In genomic region chr1:34635711-34636110, GRCm38 (mm10) we compare ENCODE assay signal across 14 mouse cellular contexts. TPM values are rescaled to one million over a fixed set of nuclear protein-coding genes. Genes with fewer than 3 reads are reported as not detected.
"Had no signal": no experiment of that assay in that cellular context is flagged by ENCODE, and none has a peak within 500 bp of the region (broad histone marks: within the 10 kb centered on the region; RNA-seq: fewer than 3 reads in every experiment).

No protein-coding gene starts in this region.

- H3K27me3 ChIP-seq: limb, embryonic 12.5 days; liver, embryonic 13.5 days; lung, embryonic 15.5 days; midbrain, embryonic 12.5 days had no signal

- H3K36me3 ChIP-seq: limb, embryonic 12.5 days; liver, embryonic 13.5 days; lung, embryonic 15.5 days; midbrain, embryonic 12.5 days had no signal

- H3K9me3 ChIP-seq: limb, embryonic 12.5 days; liver, embryonic 13.5 days; lung, embryonic 15.5 days; midbrain, embryonic 12.5 days had no signal

- H3K4me1 ChIP-seq: liver, embryonic 13.5 days; lung, embryonic 15.5 days; midbrain, embryonic 12.5 days had no signal

- H3K4me2 ChIP-seq: limb, embryonic 12.5 days; liver, embryonic 13.5 days; lung, embryonic 15.5 days; midbrain, embryonic 12.5 days had no signal

- H3K27ac ChIP-seq: left cerebral cortex, adult 2 months; limb, embryonic 12.5 days; liver, embryonic 13.5 days; lung, embryonic 15.5 days; midbrain, embryonic 12.5 days had no signal

- H3K9ac ChIP-seq: limb, embryonic 12.5 days; liver, embryonic 13.5 days; liver, postnatal 0 days; lung, embryonic 15.5 days; midbrain, embryonic 12.5 days had no signal

- DNase-seq: kidney, postnatal 25 days; liver; liver, embryonic 13.5 days; liver, postnatal 0 days; lung, postnatal 14 days; right cerebral cortex, postnatal 14 days; thymus, postnatal 4 days had no signal

- ATAC-seq: liver, postnatal 0 days; midbrain, embryonic 16.5 days had no signal

- H3K4me3 ChIP-seq: left cerebral cortex, adult 2 months; limb, embryonic 12.5 days; liver, embryonic 13.5 days; lung, embryonic 15.5 days; midbrain, embryonic 12.5 days had no signal

RNA-seq across cellular contexts. Expression of gene Amer3, which starts 56.3 kb away (rescaled TPM):
- total RNA-seq: megakaryocyte-erythroid progenitor cell, adult 5-6 weeks had no signal
- polyA plus RNA-seq: liver, embryonic 13.5 days; liver, postnatal 0 days; small intestine, adult 2 months had no signal
